Mouse (Mus musculus) intestine, embryonic 16.5 days (tissue): ENCODE results near the gene Lmx1b. TPM values are rescaled to one million over a fixed set of nuclear protein-coding genes. Genes with fewer than 3 reads are reported as not detected.
A peak's percentile ranks its signal among the peaks of the same experiment; 100 is the strongest.

Experiments used
- ATAC-seq: fragments of 200-750 bp; cut with Nextera tagmentation; 2 replicates; pipeline ENCODE4 v1.8.0; 2017; ENCODE audit warnings: moderate TSS enrichment, moderate library complexity
- H3K27ac ChIP-seq: fragments of 300-500 bp; sonication (generic); 2 replicates; pipeline ENCODE4 v1.5.1; 2014; ENCODE audit warnings: mild to moderate bottlenecking, low read length
- H3K27me3 ChIP-seq: fragments of 300-500 bp; sonication (generic); replicated peaks from 2 replicates; pipeline ENCODE4 v1.6.1; 2014; ENCODE audit warnings: low read length, control low read depth, mixed read lengths; ENCODE audit not compliant: control insufficient read depth, insufficient read depth
- H3K36me3 ChIP-seq: fragments of 300-500 bp; sonication (generic); 2 replicates; pipeline ENCODE4 v1.6.1; 2014; ENCODE audit warnings: low read length, control low read depth; ENCODE audit not compliant: control insufficient read depth, insufficient read depth
- H3K4me1 ChIP-seq: fragments of 300-500 bp; sonication (generic); 2 replicates; pipeline ENCODE4 v1.6.1; 2014; ENCODE audit warnings: low read length, control low read depth, mixed read lengths; ENCODE audit not compliant: control insufficient read depth, insufficient read depth
- H3K4me2 ChIP-seq: fragments of 300-500 bp; sonication (generic); 2 replicates; pipeline ENCODE4 v1.6.1; 2014; ENCODE audit warnings: low read depth, low read length, control low read depth
- H3K4me3 ChIP-seq: fragments of 300-500 bp; sonication (generic); 2 replicates; pipeline ENCODE4 v1.5.1; 2014; ENCODE audit warnings: mild to moderate bottlenecking, low read length
- H3K9ac ChIP-seq: fragments of 300-500 bp; sonication (generic); 2 replicates; pipeline ENCODE4 v1.6.1; 2014; ENCODE audit warnings: low read depth, low read length
- H3K9me3 ChIP-seq: fragments of 300-500 bp; sonication (generic); 2 replicates; pipeline ENCODE4 v1.6.1; 2016; ENCODE audit warnings: low read length, control low read depth; ENCODE audit not compliant: control insufficient read depth
- WGBS: fragments of 180-500 bp; shearing (Covaris S2); extraction: QIAGEN DNeasy Blood & Tissue Kit; methylation state at CpG from one replicate; pipeline ENCODE4 v1.1.7; 2014; 5-methylcytosine and 5-hydroxymethylcytosine counted together
- polyA plus RNA-seq: library from polyadenylated mRNA; unstranded; fragments of >200 nt; fragmentation: Nextera tagmentation; extraction: Ambion mirVana; gene quantifications from 2 replicates; pipeline ENCODE4 v1.2.1, GENCODE M21; 2015

The Lmx1b gene
- polyA plus RNA-seq, 1 experiment from 2014 or later: not detected

GRCm38 (mm10) chr2:33555573-33555972 is 84.7 kb downstream of the Lmx1b start:
- H3K27me3 ChIP-seq: 0 out of 2 replicates have a peak, but pooled peaks cover 4% of the 10 kb centered on the region
- H3K9ac ChIP-seq: no peak overlapping the region
- no peaks in the 10 kb centered on the region for H3K36me3 ChIP-seq
- no peak overlapping the region for H3K27ac ChIP-seq
- H3K4me2 ChIP-seq: no peak overlapping the region
- ATAC-seq: no peak
- no peak overlapping the region for H3K4me3 ChIP-seq
- no peaks in the 10 kb centered on the region for H3K9me3 ChIP-seq
- WGBS: 63% methylated on average over 8 of the region's 8 CpGs
- no peaks in the 10 kb centered on the region for H3K4me1 ChIP-seq

- Histone ChIP-seq H3K9me3 (no peaks in the 10 kb centered on the region), H3K4me1 (no peaks in the 10 kb centered on the region), H3K36me3 (no peaks in the 10 kb centered on the region), H3K4me2 (no peak overlapping the region), H3K27ac (no peak overlapping the region), H3K4me3 (no peak overlapping the region), H3K27me3 (no peaks in the 10 kb centered on the region), H3K9ac (no peak overlapping the region)
- no peak for ATAC-seq
- 56% methylated on average over 5 of the region's 5 CpGs for WGBS
Observed at GRCm38 (mm10) chr2:33552672-33553071, 87.6 kb downstream of the Lmx1b start.

DNA sequence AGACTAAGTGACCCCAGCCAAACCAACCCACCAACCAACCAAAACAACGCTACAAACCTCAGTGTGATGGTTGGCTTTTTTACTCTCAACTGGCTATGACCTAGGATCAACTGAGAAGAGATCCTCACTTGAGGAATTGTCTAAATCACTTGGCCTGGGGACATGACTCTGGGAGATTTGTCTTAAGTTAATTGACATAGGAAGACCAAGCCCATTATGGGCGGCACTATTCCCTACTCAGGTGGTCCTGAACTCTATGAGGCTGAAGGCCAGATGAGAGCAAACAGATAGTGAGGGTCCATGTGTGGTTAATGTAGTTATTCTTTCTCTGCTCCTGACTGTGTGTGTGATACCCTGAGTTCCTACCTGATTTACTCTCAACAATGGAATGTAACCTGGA is 92.7 kb downstream of the Lmx1b start:
- Histone ChIP-seq H3K27me3 (peaks cover 26% of the 10 kb centered on the region), H3K27ac (no peak overlapping the region), H3K9me3 (no peaks in the 10 kb centered on the region), H3K4me1 (peaks cover 10% of the 10 kb centered on the region), H3K4me3 (no peak overlapping the region), H3K9ac (no peak overlapping the region), H3K36me3 (no peaks in the 10 kb centered on the region), H3K4me2 (no peak overlapping the region)
- no peak for ATAC-seq
- WGBS: 92% methylated on average over 2 of the region's 2 CpGs

DNA sequence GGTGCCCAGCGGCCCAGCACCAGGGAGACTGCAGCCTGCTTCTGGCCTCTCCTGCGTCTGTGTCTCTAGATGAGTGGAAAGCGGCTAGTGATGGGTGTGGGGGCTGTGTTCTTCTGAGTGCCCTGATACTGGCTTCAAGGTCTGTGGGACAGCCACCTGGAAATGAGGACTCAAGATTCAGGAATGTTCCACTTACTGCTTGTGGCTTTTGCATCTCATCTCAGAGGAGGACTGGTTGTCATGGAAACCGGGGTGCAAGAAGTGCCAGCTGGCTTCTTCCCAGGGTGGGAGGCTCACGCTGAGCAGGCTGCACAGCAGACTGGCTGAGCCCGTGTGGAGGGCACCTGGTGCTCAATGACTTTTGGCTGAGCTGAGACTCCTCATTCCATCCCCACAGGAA is 93.4 kb downstream of the Lmx1b start:
- Histone ChIP-seq H3K4me2 (no peak overlapping the region), H3K9me3 (no peaks in the 10 kb centered on the region), H3K4me3 (no peak overlapping the region), H3K27me3 (peaks cover 26% of the 10 kb centered on the region), H3K36me3 (no peaks in the 10 kb centered on the region), H3K4me1 (peaks cover 10% of the 10 kb centered on the region), H3K9ac (no peak overlapping the region), H3K27ac (no peak overlapping the region)
- WGBS: 37% methylated on average over 6 of the region's 6 CpGs
- ATAC-seq: 0 out of 2 replicates have a peak, but pooled peaks have one; percentile 50

DNA sequence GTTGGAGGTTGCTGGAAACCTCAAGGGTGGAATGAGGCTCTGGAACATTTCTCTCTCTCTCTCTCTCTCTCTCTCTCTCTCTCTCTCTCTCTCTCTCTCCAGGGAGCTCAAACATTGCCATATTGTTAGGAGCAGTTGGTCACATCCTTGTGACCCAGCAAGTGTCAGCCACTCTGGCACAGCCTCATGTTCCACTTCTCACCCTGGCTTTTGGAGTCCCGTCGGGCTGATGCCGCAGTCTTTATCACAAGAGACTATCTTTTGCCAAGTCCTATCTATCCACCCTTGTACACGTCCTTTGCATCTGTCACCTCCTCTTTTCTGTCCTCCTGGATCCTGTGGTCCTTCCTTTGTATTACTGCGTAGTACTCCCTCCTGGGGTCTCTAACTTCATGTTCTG is 94.3 kb downstream of the Lmx1b start:
- ATAC-seq: no peak
- H3K4me2 ChIP-seq: no peak overlapping the region
- H3K4me1 ChIP-seq: peaks cover 10% of the 10 kb centered on the region
- no peaks in the 10 kb centered on the region for H3K9me3 ChIP-seq
- no peak overlapping the region for H3K27ac ChIP-seq
- H3K4me3 ChIP-seq: no peak overlapping the region
- H3K36me3 ChIP-seq: no peaks in the 10 kb centered on the region
- H3K27me3 ChIP-seq: peaks cover 28% of the 10 kb centered on the region
- H3K9ac ChIP-seq: no peak overlapping the region
- 81% methylated on average over 5 of the region's 5 CpGs for WGBS

DNA sequence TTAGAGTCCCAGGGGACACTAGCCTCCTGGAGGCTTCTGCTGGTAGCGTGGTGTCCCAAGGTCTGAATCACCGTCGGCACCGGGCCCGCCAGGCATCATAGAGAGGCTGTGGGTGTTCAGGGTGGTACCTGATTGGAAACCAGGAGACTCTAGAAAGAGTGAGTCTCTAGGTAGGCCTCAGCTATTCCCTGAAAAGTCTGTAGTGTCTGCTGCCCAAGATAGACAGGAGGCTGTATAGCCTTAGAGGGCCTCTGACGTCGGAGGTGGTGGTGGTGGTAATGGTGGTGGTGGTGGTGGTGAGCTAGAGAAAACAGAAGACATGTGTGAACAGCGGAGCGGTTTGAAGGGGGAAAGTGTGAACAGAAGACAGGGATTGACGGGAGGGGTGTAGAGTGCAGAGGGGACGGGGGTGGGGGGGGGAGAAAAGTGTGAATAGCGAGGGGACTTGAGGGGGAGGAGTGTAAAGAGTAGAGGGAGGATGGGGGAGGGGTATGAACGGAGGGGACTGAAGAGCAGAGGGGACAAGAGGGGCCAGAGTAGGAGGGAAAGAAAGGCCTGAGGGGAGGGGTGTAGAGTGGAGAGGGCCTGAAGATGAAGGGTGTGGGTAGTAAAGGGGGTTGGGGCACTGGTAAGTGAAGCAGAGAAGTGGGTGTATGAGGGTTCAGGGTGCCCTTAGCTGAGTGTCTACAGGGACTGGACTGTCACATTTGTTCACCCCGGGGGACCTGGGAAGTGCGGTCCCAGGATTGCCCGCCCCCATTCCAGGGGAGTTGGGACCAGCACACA is 95.3 kb downstream of the Lmx1b start:
- peak overlapping the region; percentile 94 for H3K4me2 ChIP-seq
- H3K27me3 ChIP-seq: peaks cover 32% of the 10 kb centered on the region
- no peaks in the 10 kb centered on the region for H3K36me3 ChIP-seq
- peak overlapping the region; percentile 63 for H3K9ac ChIP-seq
- ATAC-seq: 0 out of 2 replicates have a peak, but pooled peaks have one; percentile 9
- no peaks in the 10 kb centered on the region for H3K9me3 ChIP-seq
- WGBS: 27% methylated on average over 16 of the region's 16 CpGs
- H3K27ac ChIP-seq: no peak overlapping the region
- peaks cover 10% of the 10 kb centered on the region for H3K4me1 ChIP-seq
- H3K4me3 ChIP-seq: peak overlapping the region; percentile 53

DNA sequence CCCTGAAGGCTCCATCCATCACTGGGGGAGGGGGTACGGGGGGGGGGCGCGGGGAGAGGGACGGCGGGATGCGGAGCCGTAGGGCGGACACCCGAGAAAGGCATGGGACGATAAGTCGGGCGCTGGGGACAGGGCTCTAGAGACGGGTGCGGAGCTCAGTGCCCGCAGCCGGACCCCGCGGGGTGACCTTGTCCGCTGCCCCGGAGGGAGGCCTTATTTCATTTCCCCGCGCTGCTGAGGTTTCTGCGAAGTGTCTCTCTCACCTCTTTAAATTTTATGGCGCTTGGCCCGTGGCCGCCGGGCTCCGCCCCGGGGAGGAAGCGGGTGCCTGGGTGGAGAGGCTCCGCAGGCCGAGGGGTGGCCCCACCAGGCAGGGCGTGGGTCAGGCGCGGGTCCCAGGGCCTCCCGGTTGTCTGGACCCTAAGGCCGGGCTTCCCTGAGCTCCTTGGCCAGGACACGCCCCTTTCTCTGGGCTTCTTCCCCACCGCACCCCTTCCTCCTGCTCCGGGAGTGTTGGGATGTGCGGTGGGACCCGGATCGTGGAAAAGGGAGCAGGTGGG is 96.0 kb downstream of the Lmx1b start:
- Histone ChIP-seq H3K9me3 (no peaks in the 10 kb centered on the region), H3K4me1 (peaks cover 10% of the 10 kb centered on the region), H3K4me2 (peak overlapping the region; percentile 94), H3K9ac (peak overlapping the region; percentile 63), H3K4me3 (peak overlapping the region; percentile 53), H3K36me3 (no peaks in the 10 kb centered on the region), H3K27ac (no peak overlapping the region), H3K27me3 (peaks cover 35% of the 10 kb centered on the region)
- ATAC-seq: peak; percentile 31; the same call in 1 of the 2 replicates
- WGBS: 2% methylated on average over 41 of the region's 43 CpGs

- H3K27ac ChIP-seq: no peak overlapping the region
- ATAC-seq: peak; percentile 49; the same call in 1 of the 2 replicates
- peak overlapping the region; percentile 94 for H3K4me2 ChIP-seq
- H3K9ac ChIP-seq: peak overlapping the region; percentile 63
- peaks cover 35% of the 10 kb centered on the region for H3K27me3 ChIP-seq
- H3K36me3 ChIP-seq: no peaks in the 10 kb centered on the region
- peak overlapping the region; percentile 53 for H3K4me3 ChIP-seq
- WGBS: under 1% methylated on average over 36 of the region's 38 CpGs
- H3K9me3 ChIP-seq: no peaks in the 10 kb centered on the region
- peaks cover 10% of the 10 kb centered on the region for H3K4me1 ChIP-seq
Observed at GRCm38 (mm10) chr2:33543429-33544202, 96.7 kb downstream of the Lmx1b start.

- no peaks in the 10 kb centered on the region for H3K9me3 ChIP-seq
- H3K4me1 ChIP-seq: peaks cover 10% of the 10 kb centered on the region
- no peak overlapping the region for H3K4me3 ChIP-seq
- 2% methylated on average over 11 of the region's 11 CpGs for WGBS
- no peak overlapping the region for H3K4me2 ChIP-seq
- H3K36me3 ChIP-seq: no peaks in the 10 kb centered on the region
- no peak overlapping the region for H3K27ac ChIP-seq
- H3K9ac ChIP-seq: no peak overlapping the region
- no peak for ATAC-seq
- H3K27me3 ChIP-seq: peaks cover 35% of the 10 kb centered on the region
Observed at GRCm38 (mm10) chr2:33542696-33543428, 97.4 kb downstream of the Lmx1b start.
